Mouse (Mus musculus) erythroblast, embryonic 14.5 days (primary cell): Measurements from ENCODE around the gene Cln3.

Experiments
- GATA1 ChIP-seq: IDR thresholded peaks from 2 replicates; pipeline ENCODE4 v1.6.1; 2012; ENCODE audit warnings: low read length, inconsistent platforms, mixed read lengths
- TAL1 ChIP-seq: IDR thresholded peaks from 3 replicates; pipeline ENCODE4 v1.6.1; 2012; ENCODE audit warnings: low read length, inconsistent platforms, mixed read lengths

DNA sequence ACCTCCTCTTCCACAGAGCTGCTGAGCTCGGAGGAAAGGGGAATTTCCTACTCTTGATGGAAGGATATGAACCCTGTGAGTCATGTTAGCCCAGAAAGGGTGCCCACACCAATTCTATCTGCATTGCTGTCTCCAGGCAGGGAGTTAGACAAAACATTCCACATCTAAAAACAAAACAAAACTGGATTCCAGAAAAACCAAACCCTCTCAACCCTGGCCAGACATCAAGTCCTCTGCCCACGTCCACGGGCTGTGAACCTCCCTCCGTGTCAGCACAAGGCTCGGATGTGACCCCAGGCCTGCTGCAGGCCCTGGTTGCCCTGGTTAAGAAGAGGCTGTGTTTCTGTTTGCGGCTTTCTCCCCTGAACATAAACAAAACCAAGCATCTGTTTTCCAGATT, 42.5 kb upstream of the Cln3 start:
- TF ChIP-seq GATA1 (no peak), TAL1 (no peak)
